Mouse (Mus musculus) heart, embryonic 16.5 days (tissue): ENCODE results near the gene Cd6. TPM values are rescaled to one million over a fixed set of nuclear protein-coding genes. Genes with fewer than 3 reads are reported as not detected.

Experiments used
- ATAC-seq: fragments of 200-750 bp; cut with Nextera tagmentation; replicated peaks from 2 replicates; pipeline ENCODE4 v1.8.0; 2017; ENCODE audit warnings: moderate number of reproducible peaks; ENCODE audit not compliant: insufficient read depth, low FRiP score; ENCODE audit errors: extremely low read depth
- H3K27ac ChIP-seq: fragments of 300-500 bp; sonication (generic); 2 replicates; pipeline ENCODE4 v1.5.1; 2014; ENCODE audit warnings: mild to moderate bottlenecking, low read length, control low read depth, moderate library complexity
- H3K27me3 ChIP-seq: fragments of 300-500 bp; sonication (generic); 2 replicates; pipeline ENCODE4 v1.6.1; 2014; ENCODE audit warnings: low read length, mixed read lengths; ENCODE audit not compliant: control insufficient read depth, insufficient read depth
- H3K36me3 ChIP-seq: fragments of 300-500 bp; sonication (generic); 2 replicates; pipeline ENCODE4 v1.6.1; 2014; ENCODE audit not compliant: control insufficient read depth, insufficient read depth
- H3K4me1 ChIP-seq: fragments of 300-500 bp; sonication (generic); 2 replicates; pipeline ENCODE4 v1.6.1; 2014; ENCODE audit warnings: low read length, mixed read lengths; ENCODE audit not compliant: control insufficient read depth, insufficient read depth
- H3K4me2 ChIP-seq: fragments of 300-500 bp; sonication (generic); 2 replicates; pipeline ENCODE4 v1.6.1; 2014; ENCODE audit warnings: low read depth, mild to moderate bottlenecking, control low read depth, low read length
- H3K4me3 ChIP-seq: fragments of 300-500 bp; sonication (generic); 2 replicates; pipeline ENCODE4 v1.5.1; 2014; ENCODE audit warnings: mild to moderate bottlenecking, control low read depth, low read length
- H3K9ac ChIP-seq: fragments of 300-500 bp; sonication (generic); 2 replicates; pipeline ENCODE4 v1.6.1; 2014; ENCODE audit warnings: low read length, control low read depth
- H3K9me3 ChIP-seq: fragments of 300-500 bp; sonication (generic); replicated peaks from 2 replicates; pipeline ENCODE4 v1.6.1; 2016; ENCODE audit warnings: low read length; ENCODE audit not compliant: control insufficient read depth
- WGBS: fragments of 180-500 bp; shearing (Covaris S2); extraction: QIAGEN DNeasy Blood & Tissue Kit; methylation state at CpG from one replicate; pipeline ENCODE4 v1.1.7; 2014; 5-methylcytosine and 5-hydroxymethylcytosine counted together
- polyA plus RNA-seq: library from polyadenylated mRNA; unstranded; fragments of >200 nt; fragmentation: Nextera tagmentation; extraction: Ambion mirVana; gene quantifications from 2 replicates; pipeline ENCODE4 v1.2.1, GENCODE M21; 2015

Cd6 gene
- polyA plus RNA-seq, 1 experiment from 2014 or later, result 4.3 TPM

DNA sequence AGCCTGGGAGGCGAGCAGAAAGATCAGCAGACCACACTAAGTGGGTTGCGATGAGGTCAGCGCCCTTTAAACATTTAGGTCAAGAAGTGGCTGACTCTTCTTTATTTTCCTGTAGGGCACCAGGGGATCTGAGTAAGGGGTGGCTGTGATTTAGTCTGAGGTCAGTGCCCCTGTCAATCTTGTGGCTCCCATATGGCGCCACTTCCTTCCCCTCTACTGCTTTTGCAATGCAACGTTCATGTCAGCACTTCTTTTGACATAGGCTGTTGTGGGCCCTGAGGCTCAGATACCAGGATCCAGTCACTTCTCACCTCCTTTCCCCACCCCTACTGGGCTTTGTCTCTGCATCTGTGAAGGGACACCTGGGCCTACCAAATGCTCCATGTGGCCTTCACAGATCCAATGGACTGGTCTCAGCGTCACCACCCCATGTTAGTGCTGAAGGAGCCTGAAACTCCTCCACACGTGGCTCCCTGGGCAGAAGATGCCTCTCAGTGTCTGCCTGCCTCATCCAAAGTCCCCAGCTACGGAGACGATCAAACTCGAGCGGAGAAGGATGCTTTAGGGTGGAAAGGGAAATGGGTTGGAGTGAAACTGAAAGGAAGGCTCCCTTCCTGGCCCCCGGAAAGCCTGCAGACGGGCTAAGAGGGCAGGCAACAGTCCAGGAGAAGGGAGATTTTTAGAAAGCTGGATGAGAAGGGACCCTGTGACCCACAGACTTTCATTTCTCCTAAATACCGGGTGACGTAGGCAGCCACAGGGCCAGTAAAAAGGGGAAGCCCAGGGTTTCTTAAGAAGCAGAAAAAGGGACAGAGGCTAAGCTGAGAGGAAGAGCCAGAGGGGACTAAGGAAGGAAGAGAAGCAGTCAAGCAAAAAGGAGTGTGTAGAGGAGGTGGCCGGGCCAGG, 12.1 kb upstream of the Cd6 start:
- Histone ChIP-seq H3K27ac (no peak overlapping the region), H3K4me2 (peak overlapping the region; percentile 39), H3K4me1 (no peaks in the 10 kb centered on the region; the same call in 1 of the 2 replicates), H3K27me3 (peaks cover 2% of the 10 kb centered on the region; the same call in 1 of the 2 replicates), H3K4me3 (no peak overlapping the region), H3K9me3 (no peaks in the 10 kb centered on the region), H3K9ac (peak overlapping the region; percentile 32; the same call in 1 of the 2 replicates), H3K36me3 (no peaks in the 10 kb centered on the region)
- no peak for ATAC-seq
- 51% methylated on average over 16 of the region's 16 CpGs for WGBS

DNA sequence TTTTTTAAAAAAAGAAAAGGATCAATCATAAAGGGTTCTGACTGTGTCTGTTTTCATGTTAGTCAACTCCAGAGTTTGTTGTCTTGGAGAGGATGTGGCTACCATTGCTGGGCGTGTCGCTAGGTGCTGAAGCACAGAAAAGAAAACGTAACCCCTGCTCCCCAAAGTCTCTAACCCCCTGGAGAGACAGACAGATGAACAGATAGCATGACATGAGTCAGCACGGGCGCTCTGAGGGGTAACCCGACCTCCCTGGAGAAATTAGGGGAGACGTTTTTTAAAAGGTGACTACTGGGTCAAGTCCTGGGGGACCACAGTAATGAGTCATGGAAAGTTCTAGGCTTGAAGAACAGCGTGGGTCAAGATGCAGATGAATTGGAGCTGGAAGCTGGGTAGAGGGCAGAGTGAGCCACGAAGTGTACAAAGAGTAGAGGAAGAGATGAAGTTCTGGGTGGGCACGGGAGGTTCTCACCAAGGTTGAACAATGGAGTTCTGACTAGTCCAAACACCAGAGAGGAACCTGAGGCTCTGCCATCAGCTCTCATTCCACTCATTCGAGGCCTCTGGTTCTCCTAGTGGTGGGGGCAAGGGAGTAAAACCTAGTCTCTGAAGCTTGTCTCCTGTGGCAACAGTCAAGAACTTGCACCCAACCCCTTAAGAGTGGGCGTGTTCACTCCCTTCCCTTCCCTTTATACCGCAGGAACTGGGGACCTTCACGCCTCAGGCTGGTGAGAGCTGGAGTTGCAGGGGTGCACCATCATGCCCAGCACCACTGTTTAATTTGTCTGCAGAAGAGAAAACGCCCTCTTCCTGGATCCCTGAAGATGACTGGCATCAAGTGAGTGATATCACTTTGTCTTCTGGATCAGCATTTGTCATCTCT, 9.4 kb upstream of the Cd6 start, which contains the start of gene Slc15a3:
TSS of gene Slc15a3 (plus strand) at position 718 of the 883 bp plus-strand sequence.
- Histone ChIP-seq H3K27me3 (peaks cover 2% of the 10 kb centered on the region; the same call in 1 of the 2 replicates), H3K27ac (no peak within 1 kb of the TSS), H3K9me3 (no peaks in the 10 kb centered on the region), H3K4me2 (no peak within 1 kb of the TSS), H3K4me3 (no peak within 1 kb of the TSS), H3K9ac (no peak within 1 kb of the TSS), H3K4me1 (no peaks in the 10 kb centered on the region), H3K36me3 (no peaks in the 10 kb centered on the region)
- ATAC-seq, result no peak
- 74% methylated on average over 15 of the region's 15 CpGs for WGBS

DNA sequence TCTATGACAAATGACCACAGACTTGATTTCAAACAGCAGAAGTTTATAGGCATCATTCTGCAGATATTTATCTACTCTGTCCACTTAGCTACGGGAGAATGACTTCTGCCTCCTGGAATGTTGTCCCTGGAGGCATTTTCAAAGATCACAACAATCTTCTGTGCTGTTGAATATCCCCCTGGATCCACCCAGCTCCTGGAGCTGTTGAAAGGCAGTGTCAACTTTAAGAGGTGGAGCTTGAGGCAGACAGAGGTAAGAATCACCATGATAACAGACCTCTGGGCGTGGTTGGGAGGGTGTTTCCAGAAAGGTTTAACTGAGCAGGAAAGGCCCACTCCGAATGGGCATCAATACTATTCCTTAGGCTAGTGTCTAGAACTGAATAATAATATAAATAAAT, 5.8 kb upstream of the Cd6 start:
- 39% methylated on average over 3 of the region's 3 CpGs for WGBS
- ATAC-seq, result no peak
- no peaks in the 10 kb centered on the region for H3K36me3 ChIP-seq
- H3K27me3 ChIP-seq, result no peaks in the 10 kb centered on the region
- H3K9me3 ChIP-seq, result no peaks in the 10 kb centered on the region
- no peak overlapping the region for H3K4me3 ChIP-seq
- no peak overlapping the region for H3K27ac ChIP-seq
- H3K4me2 ChIP-seq, result no peak overlapping the region
- H3K4me1 ChIP-seq, result no peaks in the 10 kb centered on the region
- no peak overlapping the region for H3K9ac ChIP-seq

DNA sequence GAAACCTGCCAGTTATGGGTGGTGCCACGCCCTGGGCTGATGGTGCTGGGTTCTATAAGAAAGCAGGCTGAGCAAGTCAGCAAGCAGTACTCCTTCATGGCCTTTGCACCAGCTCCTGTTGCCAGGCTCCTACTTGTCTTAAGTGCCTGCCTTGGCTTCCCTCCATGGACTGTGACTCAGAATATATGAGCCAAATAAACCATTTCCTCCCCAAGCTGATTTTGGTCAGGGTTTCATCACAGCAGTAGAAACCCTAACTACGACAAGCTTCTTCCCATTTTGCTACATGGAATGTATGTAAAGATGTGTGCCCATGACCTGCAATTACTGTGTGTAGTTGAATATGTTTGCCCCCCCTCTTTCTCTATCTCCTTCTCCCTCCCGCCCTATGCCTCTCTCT, 3.8 kb upstream of the Cd6 start:
- 80% methylated on average over 3 of the region's 3 CpGs for WGBS
- Histone ChIP-seq H3K36me3 (no peaks in the 10 kb centered on the region), H3K4me1 (no peaks in the 10 kb centered on the region), H3K9me3 (no peaks in the 10 kb centered on the region), H3K27ac (no peak overlapping the region), H3K27me3 (no peaks in the 10 kb centered on the region), H3K9ac (no peak overlapping the region), H3K4me3 (no peak overlapping the region), H3K4me2 (no peak overlapping the region)
- ATAC-seq, result no peak

DNA sequence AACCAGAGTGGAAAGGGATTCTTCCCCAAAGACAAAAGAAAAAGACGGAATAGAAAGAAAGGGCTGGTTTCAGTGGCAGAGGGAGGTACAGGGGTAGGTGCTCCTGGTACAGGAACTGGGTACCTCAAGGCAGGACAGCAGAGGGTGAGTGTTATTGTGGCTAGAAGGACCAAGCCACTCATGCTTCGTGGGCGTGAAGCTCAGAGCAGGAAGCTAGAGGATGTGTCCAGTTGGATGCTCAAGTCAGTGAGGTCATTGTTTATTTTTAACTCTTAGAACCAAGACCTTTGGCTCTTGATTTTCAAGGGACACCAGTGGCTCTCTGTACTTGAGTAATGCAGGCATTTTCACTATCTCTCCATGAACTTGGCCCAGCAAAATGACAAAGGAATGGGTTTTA, 2.2 kb upstream of the Cd6 start:
- Histone ChIP-seq H3K4me2 (no peak overlapping the region), H3K4me3 (no peak overlapping the region), H3K9me3 (no peaks in the 10 kb centered on the region), H3K36me3 (no peaks in the 10 kb centered on the region), H3K9ac (no peak overlapping the region), H3K27ac (no peak overlapping the region), H3K27me3 (no peaks in the 10 kb centered on the region), H3K4me1 (no peaks in the 10 kb centered on the region)
- ATAC-seq, result no peak
- WGBS, result 61% methylated on average over 3 of the region's 3 CpGs

DNA sequence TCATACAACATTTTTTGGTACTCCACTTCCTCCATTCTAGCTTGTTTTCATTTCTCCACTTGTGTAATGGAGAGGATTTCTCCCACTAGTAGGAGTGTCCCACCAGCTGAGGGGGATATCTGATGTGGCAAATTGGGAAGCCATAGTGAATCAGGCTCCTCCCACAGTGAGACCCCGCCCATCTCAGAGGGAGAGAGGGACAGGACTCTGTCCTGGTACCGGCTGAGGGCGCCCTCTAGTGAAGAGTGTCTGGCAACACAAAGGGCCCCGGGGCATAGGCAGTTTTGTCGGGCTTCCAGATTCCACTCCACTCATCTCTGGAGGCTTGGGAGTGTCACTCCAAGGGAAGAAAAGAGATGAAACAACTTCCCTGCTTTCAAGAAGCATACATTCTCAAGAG, 1.6 kb upstream of the Cd6 start:
- Histone ChIP-seq H3K27ac (no peak overlapping the region), H3K4me2 (no peak overlapping the region), H3K9me3 (no peaks in the 10 kb centered on the region), H3K4me3 (no peak overlapping the region), H3K36me3 (no peaks in the 10 kb centered on the region), H3K4me1 (no peaks in the 10 kb centered on the region), H3K27me3 (no peaks in the 10 kb centered on the region), H3K9ac (no peak overlapping the region)
- whole genome bisulfite sequencing, result 5% methylated on average over 5 of the region's 5 CpGs
- peak; percentile 62 for ATAC-seq

DNA sequence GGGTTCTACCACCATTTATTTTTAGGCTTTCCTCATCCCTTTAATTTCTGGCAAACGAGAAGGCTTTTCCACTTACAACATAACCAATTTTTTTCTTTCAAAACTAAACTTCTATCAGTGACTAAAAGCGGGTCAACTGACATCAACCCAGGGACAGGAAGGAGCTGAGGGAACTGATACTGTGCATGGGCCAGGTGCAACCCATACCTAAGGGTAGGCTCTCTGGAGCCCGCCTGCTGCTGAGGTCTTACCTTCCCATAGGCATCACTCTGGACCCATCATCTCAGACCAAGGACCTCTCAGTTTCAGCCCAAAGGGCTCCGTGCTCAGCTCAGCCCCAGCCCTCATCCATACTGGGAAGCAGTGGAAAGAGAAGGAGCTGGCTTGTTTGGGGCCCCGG, 1.5 kb downstream of the Cd6 start:
- Histone ChIP-seq H3K9ac (no peak overlapping the region), H3K27ac (no peak overlapping the region), H3K27me3 (no peaks in the 10 kb centered on the region), H3K4me3 (no peak overlapping the region), H3K9me3 (no peaks in the 10 kb centered on the region), H3K4me1 (no peaks in the 10 kb centered on the region), H3K4me2 (no peak overlapping the region), H3K36me3 (no peaks in the 10 kb centered on the region)
- 85% methylated on average over 5 of the region's 5 CpGs for WGBS
- ATAC-seq, result no peak

DNA sequence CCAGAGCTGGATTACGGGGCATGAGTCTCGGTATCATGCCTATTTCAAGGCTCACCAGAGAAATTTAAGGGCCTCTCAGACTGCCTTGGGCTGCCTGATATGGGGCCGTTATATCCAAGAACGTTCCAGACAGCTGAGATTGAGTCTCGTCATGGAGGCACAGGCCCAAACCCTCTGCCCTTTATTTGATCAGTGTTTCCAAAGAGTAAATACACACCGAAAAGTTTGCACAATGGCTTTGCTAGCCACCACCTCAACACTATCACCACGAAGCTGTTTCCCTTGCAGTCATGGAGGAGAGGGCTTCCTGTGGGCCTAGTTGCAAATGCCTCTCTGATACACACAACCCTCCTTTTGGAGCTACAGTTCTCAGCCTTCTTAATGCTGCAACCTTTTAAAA, 5.8 kb downstream of the Cd6 start:
- WGBS, result 77% methylated on average over 7 of the region's 7 CpGs
- Histone ChIP-seq H3K4me1 (no peaks in the 10 kb centered on the region), H3K9me3 (no peaks in the 10 kb centered on the region), H3K27ac (no peak overlapping the region), H3K9ac (no peak overlapping the region), H3K4me2 (no peak overlapping the region), H3K4me3 (no peak overlapping the region), H3K36me3 (no peaks in the 10 kb centered on the region), H3K27me3 (no peaks in the 10 kb centered on the region)
- no peak for ATAC-seq

DNA sequence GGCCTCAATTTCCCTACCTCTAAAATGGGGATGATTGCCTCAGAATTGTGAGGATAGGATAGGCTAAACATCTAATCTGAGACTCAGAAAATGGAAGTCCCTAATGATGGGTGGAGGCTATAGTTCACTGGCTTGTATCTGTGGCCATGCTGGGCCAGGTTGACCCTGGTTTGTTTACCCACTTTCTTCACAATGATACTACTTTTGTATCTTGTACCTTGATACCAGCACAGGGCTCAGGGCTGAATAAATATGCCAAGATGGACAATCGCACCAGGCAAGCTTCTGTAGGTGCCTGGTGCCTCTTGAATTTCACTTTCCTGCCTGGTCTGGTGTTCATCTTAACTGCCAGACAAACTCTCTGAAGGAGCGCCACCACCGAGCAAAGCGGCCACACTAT, 7.3 kb downstream of the Cd6 start:
- WGBS, result 92% methylated on average over 4 of the region's 4 CpGs
- no peak for ATAC-seq

More for the DNA sequence above, 7.3 kb downstream of the Cd6 start:
- Histone ChIP-seq H3K4me1 (no peaks in the 10 kb centered on the region), H3K4me3 (no peak overlapping the region), H3K9me3 (no peaks in the 10 kb centered on the region), H3K27me3 (no peaks in the 10 kb centered on the region), H3K36me3 (no peaks in the 10 kb centered on the region), H3K4me2 (no peak overlapping the region), H3K9ac (no peak overlapping the region), H3K27ac (no peak overlapping the region)
